Mouse (Mus musculus) c-Kit-negative CD71-positive TER-119-positive erythroid progenitor cells, embryonic 14.5 days (primary cell): ENCODE measurements around the gene Gpr19.

Experiments used
- DNase-seq: peaks from one replicate; pipeline ENCODE4 v3.0.0-alpha.2; 2013; ENCODE audit warnings: low read depth, low spot score

Gpr19 gene

GRCm38 (mm10) chr6:134923670-134924069, 25.3 kb upstream of the Gpr19 start:
- no peak for DNase-seq

- DNase-seq = no peak
Measured at GRCm38 (mm10) chr6:134922511-134923195, 24.3 kb upstream of the Gpr19 start.

GRCm38 (mm10) chr6:134921695-134922510, 23.5 kb upstream of the Gpr19 start:
- DNase-seq = no peak

- DNase-seq = no peak
Measured at GRCm38 (mm10) chr6:134921014-134921694, 22.8 kb upstream of the Gpr19 start.

- peak; percentile 83 for DNase-seq
Measured at GRCm38 (mm10) chr6:134920190-134921013, 22.0 kb upstream of the Gpr19 start, which contains the start of gene Cdkn1b. TSS of gene Cdkn1b (plus strand) at chr6:134920401.

- no peak for DNase-seq
Measured at GRCm38 (mm10) chr6:134919511-134920189, 21.3 kb upstream of the Gpr19 start.

GRCm38 (mm10) chr6:134918769-134919168, 20.4 kb upstream of the Gpr19 start:
- no peak for DNase-seq

- no peak for DNase-seq
Measured at GRCm38 (mm10) chr6:134917087-134917486, 18.7 kb upstream of the Gpr19 start.

- no peak for DNase-seq
Measured at GRCm38 (mm10) chr6:134916641-134917040, 18.3 kb upstream of the Gpr19 start.

GRCm38 (mm10) chr6:134914523-134914922, 16.1 kb upstream of the Gpr19 start:
- DNase-seq = no peak

- DNase-seq = no peak
Measured at GRCm38 (mm10) chr6:134905811-134906210, 7.4 kb upstream of the Gpr19 start.

GRCm38 (mm10) chr6:134903891-134904884, 5.8 kb upstream of the Gpr19 start:
- no peak for DNase-seq

GRCm38 (mm10) chr6:134903368-134903767, 5.0 kb upstream of the Gpr19 start:
- DNase-seq = no peak

GRCm38 (mm10) chr6:134897443-134898094, 809 bp downstream of the Gpr19 start:
- peak; percentile 93 for DNase-seq

- DNase-seq = peak; percentile 42
Measured at GRCm38 (mm10) chr6:134896570-134897436, 1.6 kb downstream of the Gpr19 start.

GRCm38 (mm10) chr6:134890436-134890835, 7.9 kb downstream of the Gpr19 start:
- DNase-seq = no peak

- DNase-seq = no peak
Measured at GRCm38 (mm10) chr6:134889763-134890162, 8.6 kb downstream of the Gpr19 start.

GRCm38 (mm10) chr6:134888563-134889017, 9.8 kb downstream of the Gpr19 start:
- no peak for DNase-seq
